Mouse (Mus musculus) testis, adult 2 months (tissue): Measurements from ENCODE around the gene Cldn34c1.

ENCODE experiments used
- CTCF ChIP-seq: fragments of 200-500 bp; IDR thresholded peaks from 2 replicates; pipeline ENCODE4 v1.5.1; 2012; ENCODE audit warnings: low read depth, mild to moderate bottlenecking, inconsistent platforms, low read length, moderate library complexity; ENCODE audit not compliant: control insufficient read depth, insufficient read depth, insufficient replicate concordance
- POLR2A ChIP-seq: fragments of 200-500 bp; IDR thresholded peaks from 2 replicates; pipeline ENCODE4 v1.6.1; 2012; ENCODE audit warnings: low read depth, mild to moderate bottlenecking, inconsistent platforms, low read length, moderate library complexity; ENCODE audit not compliant: control insufficient read depth

DNA sequence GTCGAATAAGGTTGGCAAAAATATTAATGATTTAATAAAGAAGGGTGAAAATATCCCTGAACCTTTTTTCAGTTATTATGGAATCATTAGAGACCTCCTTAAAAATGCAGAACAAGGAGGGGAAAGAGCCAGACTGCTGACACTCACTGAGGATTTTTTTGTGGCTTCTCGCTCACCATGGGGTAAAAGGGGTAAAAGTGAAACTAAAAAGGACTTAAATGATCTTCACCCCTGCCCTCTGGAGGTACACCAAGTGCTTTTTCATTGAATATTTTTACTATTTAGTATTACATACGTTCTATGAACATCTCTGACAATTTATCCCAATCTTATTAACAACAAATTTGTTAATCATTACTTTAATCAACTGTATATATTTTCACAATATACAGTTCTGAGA is 15.9 kb upstream of the Cldn34c1 start:
- TF ChIP-seq CTCF: no peak
- TF ChIP-seq POLR2A: no peak
